Mouse (Mus musculus) embryo, embryonic 11 days (tissue): ENCODE results near the gene Tmub1.
A peak's percentile ranks its signal among the peaks of the same experiment; 100 is the strongest.
"Not testable (repeated sequence)": the region's sequence is repeated elsewhere in the genome, so short reads cannot be mapped to it uniquely, and the experiment has no call there.

ENCODE experiments used
- DNase-seq: peaks from one replicate; pipeline ENCODE4 v3.0.0-alpha.2; 2015

Gene Tmub1

GRCm38 (mm10) chr5:24423129-24424003 is 24.3 kb downstream of the Tmub1 start, which contains the start of the genes Cdk5 and Slc4a2:
Gene Cdk5 (minus strand): TSS chr5:24423530.
Gene Slc4a2 (plus strand): TSS chr5:24423837.
- peak; percentile 100 for DNase-seq

- no peak for DNase-seq
Measured at GRCm38 (mm10) chr5:24420381-24420780, 27.3 kb downstream of the Tmub1 start.

GRCm38 (mm10) chr5:24417587-24417986 is 30.1 kb downstream of the Tmub1 start:
- DNase-seq, result no peak

GRCm38 (mm10) chr5:24416222-24416736 is 31.4 kb downstream of the Tmub1 start:
- DNase-seq, result peak; percentile 81

GRCm38 (mm10) chr5:24413938-24414337 is 33.7 kb downstream of the Tmub1 start:
- no peak for DNase-seq

GRCm38 (mm10) chr5:24413042-24413693 is 34.5 kb downstream of the Tmub1 start, which contains the start of gene Asic3:
Gene Asic3 (plus strand): TSS chr5:24413392.
- DNase-seq, result peak; percentile 28

- no peak for DNase-seq
Measured at GRCm38 (mm10) chr5:24412063-24412462, 35.6 kb downstream of the Tmub1 start.

GRCm38 (mm10) chr5:24409466-24409865 is 38.2 kb downstream of the Tmub1 start:
- DNase-seq, result no peak

GRCm38 (mm10) chr5:24408651-24409050 is 39.0 kb downstream of the Tmub1 start:
- DNase-seq, result no peak

- DNase-seq, result no peak
Measured at GRCm38 (mm10) chr5:24405389-24405876, 42.2 kb downstream of the Tmub1 start.

- DNase-seq, result no peak
Measured at GRCm38 (mm10) chr5:24404594-24405360, 42.9 kb downstream of the Tmub1 start.

- DNase-seq, result no peak
Measured at GRCm38 (mm10) chr5:24401969-24402368, 45.7 kb downstream of the Tmub1 start.

- no peak for DNase-seq
Measured at GRCm38 (mm10) chr5:24400911-24401605, 46.6 kb downstream of the Tmub1 start.

- DNase-seq, result no peak
Measured at GRCm38 (mm10) chr5:24400362-24400761, 47.3 kb downstream of the Tmub1 start.

- no peak for DNase-seq
Measured at GRCm38 (mm10) chr5:24399686-24400085, 48.0 kb downstream of the Tmub1 start.

GRCm38 (mm10) chr5:24396254-24396653 is 51.4 kb downstream of the Tmub1 start:
- DNase-seq, result not testable (repeated sequence)
